Mouse (Mus musculus): ENCODE data around the gene Ier3.

GRCm38 (mm10) chr17:35838122-35838544 is 16.6 kb downstream of the Ier3 start, which contains the start of gene Tubb5:
- TF ChIP-seq EP300 (IDR thresholded peaks at IDR 0.05; ENCODE audit: insufficient read depth, low read depth, low read length) (no peak), CTCF (IDR thresholded peaks at IDR 0.05; ENCODE audit: low read depth, low read length) (no peak)

Data from ES-Bruce4 (cell line).